Mouse (Mus musculus) neural tube, embryonic 11.5 days (tissue): ENCODE measurements around the gene Atpaf2. TPM values are rescaled to one million over a fixed set of nuclear protein-coding genes. Genes with fewer than 3 reads are reported as not detected.

Experiments
- ATAC-seq: fragments of 200-750 bp; cut with Nextera tagmentation; 2 replicates; pipeline ENCODE4 v1.8.0; 2017; ENCODE audit warnings: moderate number of reproducible peaks, mild to moderate bottlenecking, moderate TSS enrichment, moderate library complexity; ENCODE audit not compliant: insufficient read depth, low FRiP score, low TSS enrichment
- DNase-seq: peaks from one replicate; pipeline ENCODE4 v3.0.0-alpha.2; 2015; ENCODE audit warnings: low spot score
- H3K27ac ChIP-seq: fragments of 300-500 bp; sonication (generic); 2 replicates; pipeline ENCODE4 v1.5.1; 2014; ENCODE audit warnings: low read depth, mild to moderate bottlenecking, low read length
- H3K27me3 ChIP-seq: fragments of 300-500 bp; sonication (generic); 2 replicates; pipeline ENCODE4 v1.6.1; 2014; ENCODE audit warnings: mild to moderate bottlenecking, low read length, mixed read lengths; ENCODE audit not compliant: control insufficient read depth, insufficient read depth
- H3K36me3 ChIP-seq: fragments of 300-500 bp; sonication (generic); 2 replicates; pipeline ENCODE4 v1.6.1; 2014; ENCODE audit warnings: mild to moderate bottlenecking, low read length, moderate library complexity, mixed read lengths; ENCODE audit not compliant: control insufficient read depth, insufficient read depth
- H3K4me1 ChIP-seq: fragments of 300-500 bp; sonication (generic); 2 replicates; pipeline ENCODE4 v1.6.1; 2014; ENCODE audit warnings: low read length, mixed read lengths; ENCODE audit not compliant: control insufficient read depth, insufficient read depth
- H3K4me2 ChIP-seq: fragments of 300-500 bp; sonication (generic); 2 replicates; pipeline ENCODE4 v1.6.1; 2014; ENCODE audit warnings: low read depth, mild to moderate bottlenecking, moderate library complexity
- H3K4me3 ChIP-seq: fragments of 300-500 bp; sonication (generic); 2 replicates; pipeline ENCODE4 v1.5.1; 2014; ENCODE audit warnings: low read depth, low read length
- H3K9ac ChIP-seq: fragments of 300-500 bp; sonication (generic); 2 replicates; pipeline ENCODE4 v1.6.1; 2014; ENCODE audit warnings: mild to moderate bottlenecking, low read length
- H3K9me3 ChIP-seq: fragments of 300-500 bp; sonication (generic); 2 replicates; pipeline ENCODE4 v1.6.1; 2016; ENCODE audit warnings: low read length; ENCODE audit not compliant: control insufficient read depth
- WGBS: fragments of 180-500 bp; shearing (Covaris S2); extraction: QIAGEN DNeasy Blood & Tissue Kit; methylation state at CpG from one replicate; pipeline ENCODE4 v1.1.7; 2014; 5-methylcytosine and 5-hydroxymethylcytosine counted together
- polyA plus RNA-seq: library from polyadenylated mRNA; unstranded; fragments of >200 nt; fragmentation: Nextera tagmentation; extraction: Ambion mirVana; gene quantifications from 2 replicates; pipeline ENCODE4 v1.2.1, GENCODE M21; 2014

Gene Atpaf2
- polyA plus RNA-seq, 1 experiment from 2014 or later: 44.4 TPM

- DNase-seq (peak; percentile 99), ATAC-seq (peak; percentile 96)
- Histone ChIP-seq H3K9me3 (no peaks in the 10 kb centered on the region), H3K4me3 (peak within 1 kb of the TSS; percentile 74), H3K27me3 (no peaks in the 10 kb centered on the region), H3K36me3 (no peaks in the 10 kb centered on the region), H3K9ac (peak within 1 kb of the TSS; percentile 93), H3K27ac (peak within 1 kb of the TSS; percentile 75; the same call in 1 of the 2 replicates), H3K4me1 (peaks cover 17% of the 10 kb centered on the region), H3K4me2 (peak within 1 kb of the TSS; percentile 98)
- WGBS: under 1% methylated on average over 60 of the region's 81 CpGs
Observed at GRCm38 (mm10) chr11:60416963-60417716, 1.1 kb downstream of the Atpaf2 start, which contains the start of gene Gid4. Gid4 (plus strand) TSS chr11:60417145.

DNA sequence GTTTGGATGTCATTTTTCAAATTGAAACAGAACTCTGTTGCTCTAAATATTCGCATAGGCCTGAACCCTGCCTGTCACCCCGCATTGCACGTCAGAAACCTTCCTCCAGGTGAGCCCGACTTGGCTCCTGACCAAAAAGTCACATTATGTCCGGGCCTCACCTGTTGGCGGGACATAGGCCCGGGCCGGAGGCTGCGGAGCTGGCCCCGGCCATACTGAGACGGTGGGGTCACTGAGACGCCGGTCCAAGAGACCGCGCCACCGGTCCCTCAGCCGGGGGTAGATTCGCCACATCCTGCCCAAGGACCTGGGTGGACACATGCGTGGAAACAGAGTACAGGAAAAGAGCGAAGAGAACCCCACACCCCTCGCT is 1.7 kb downstream of the Atpaf2 start:
- no peaks in the 10 kb centered on the region for H3K36me3 ChIP-seq
- H3K4me2 ChIP-seq: peak overlapping the region; percentile 85
- peak; percentile 52 for ATAC-seq
- no peaks in the 10 kb centered on the region for H3K9me3 ChIP-seq
- DNase-seq: no peak
- under 1% methylated on average over 21 of the region's 21 CpGs for WGBS
- peak overlapping the region; percentile 82 for H3K9ac ChIP-seq
- H3K27me3 ChIP-seq: no peaks in the 10 kb centered on the region
- H3K27ac ChIP-seq: no peak overlapping the region
- H3K4me3 ChIP-seq: peak overlapping the region; percentile 74
- H3K4me1 ChIP-seq: peaks cover 17% of the 10 kb centered on the region

DNA sequence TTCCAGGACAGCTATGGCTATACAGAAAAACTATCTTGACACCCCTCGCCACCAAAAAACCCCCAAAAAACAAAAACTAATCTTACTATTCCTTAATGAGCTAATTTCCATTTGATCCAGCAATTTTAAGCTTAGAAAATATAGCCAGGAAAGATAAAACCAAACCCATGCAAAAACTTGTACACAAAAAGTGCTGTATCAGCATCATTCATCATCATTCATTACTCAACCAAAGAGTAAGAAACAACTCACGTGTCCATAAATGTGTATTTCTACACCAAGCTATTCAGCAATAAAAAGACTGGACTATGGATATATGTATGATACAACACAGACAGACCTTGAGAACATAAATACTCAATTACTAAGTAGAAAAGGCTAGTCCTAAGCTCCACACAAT is 5.3 kb downstream of the Atpaf2 start:
- H3K27me3 ChIP-seq: no peaks in the 10 kb centered on the region
- DNase-seq: no peak
- H3K9ac ChIP-seq: no peak overlapping the region
- no peak overlapping the region for H3K27ac ChIP-seq
- H3K4me3 ChIP-seq: no peak overlapping the region
- no peaks in the 10 kb centered on the region for H3K9me3 ChIP-seq
- WGBS: 91% methylated on average over 2 of the region's 2 CpGs
- H3K36me3 ChIP-seq: no peaks in the 10 kb centered on the region
- no peak for ATAC-seq
- no peak overlapping the region for H3K4me2 ChIP-seq
- peaks cover 7% of the 10 kb centered on the region; the same call in 1 of the 2 replicates for H3K4me1 ChIP-seq

DNA sequence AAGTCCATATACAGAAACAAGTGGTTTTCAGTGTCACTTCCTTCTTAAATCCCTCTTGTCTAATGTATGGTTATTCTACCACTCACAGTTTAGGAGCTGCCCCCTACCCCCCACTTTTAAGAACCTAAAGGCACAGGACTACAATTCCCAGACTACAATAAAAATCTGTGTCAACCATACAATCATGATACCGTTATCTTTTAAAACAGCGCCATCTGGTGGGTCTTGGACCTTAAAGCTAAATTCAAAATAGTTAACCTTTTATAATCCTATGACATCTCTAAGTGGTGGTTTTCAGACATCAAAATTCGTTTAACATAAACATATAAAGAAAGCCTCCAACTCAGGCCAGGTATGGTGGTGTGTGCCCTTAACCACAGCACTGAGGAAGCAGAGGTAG is 6.1 kb downstream of the Atpaf2 start:
- H3K27ac ChIP-seq: no peak overlapping the region
- DNase-seq (peak; percentile 69), ATAC-seq (no peak)
- H3K4me1 ChIP-seq: peaks cover 7% of the 10 kb centered on the region; the same call in 1 of the 2 replicates
- no peak overlapping the region for H3K4me2 ChIP-seq
- H3K9me3 ChIP-seq: no peaks in the 10 kb centered on the region
- 15% methylated on average over 3 of the region's 3 CpGs for WGBS
- no peaks in the 10 kb centered on the region for H3K27me3 ChIP-seq
- no peaks in the 10 kb centered on the region for H3K36me3 ChIP-seq
- H3K9ac ChIP-seq: no peak overlapping the region
- no peak overlapping the region for H3K4me3 ChIP-seq

GRCm38 (mm10) chr11:60406606-60407005 is 11.7 kb downstream of the Atpaf2 start:
- DNase-seq (no peak), ATAC-seq (no peak)
- H3K36me3 ChIP-seq: peaks cover 2% of the 10 kb centered on the region; the same call in 1 of the 2 replicates
- no peak overlapping the region for H3K9ac ChIP-seq
- H3K27me3 ChIP-seq: no peaks in the 10 kb centered on the region
- H3K4me3 ChIP-seq: no peak overlapping the region
- H3K4me2 ChIP-seq: no peak overlapping the region
- no peak overlapping the region for H3K27ac ChIP-seq
- H3K9me3 ChIP-seq: no peaks in the 10 kb centered on the region
- H3K4me1 ChIP-seq: no peaks in the 10 kb centered on the region
- WGBS: 100% methylated on average over 1 of the region's 1 CpGs

- Histone ChIP-seq H3K27ac (no peak overlapping the region), H3K4me3 (no peak overlapping the region), H3K27me3 (no peaks in the 10 kb centered on the region), H3K9ac (no peak overlapping the region), H3K9me3 (no peaks in the 10 kb centered on the region), H3K36me3 (peaks cover 5% of the 10 kb centered on the region; the same call in 1 of the 2 replicates), H3K4me1 (no peaks in the 10 kb centered on the region), H3K4me2 (no peak overlapping the region)
- 93% methylated on average over 2 of the region's 2 CpGs for WGBS
- no peak for ATAC-seq
- DNase-seq: no peak
Observed at GRCm38 (mm10) chr11:60397172-60397571, 21.1 kb downstream of the Atpaf2 start.

DNA sequence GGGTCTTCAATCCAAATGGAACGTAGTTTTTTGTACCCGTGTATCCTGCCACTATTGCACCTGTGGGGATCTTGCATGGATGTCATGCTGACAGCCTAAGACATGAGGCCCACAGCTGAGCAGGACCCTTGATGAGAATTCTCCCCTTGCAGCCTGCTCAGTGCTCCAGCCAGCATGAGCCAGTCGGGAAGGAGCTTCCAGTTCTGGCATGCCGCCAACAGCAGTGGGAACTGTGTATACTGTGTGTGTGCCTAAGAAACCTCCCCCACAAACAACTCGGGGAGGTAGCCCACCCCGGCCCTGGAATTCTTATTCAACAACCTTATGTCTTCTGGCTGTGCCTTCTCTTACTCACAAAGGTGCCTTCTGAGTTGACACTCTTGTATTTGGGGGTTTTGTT is 21.7 kb downstream of the Atpaf2 start:
- Histone ChIP-seq H3K27me3 (no peaks in the 10 kb centered on the region), H3K27ac (no peak overlapping the region), H3K9me3 (no peaks in the 10 kb centered on the region), H3K4me2 (no peak overlapping the region), H3K4me1 (no peaks in the 10 kb centered on the region), H3K4me3 (no peak overlapping the region), H3K9ac (no peak overlapping the region), H3K36me3 (peaks cover 5% of the 10 kb centered on the region; the same call in 1 of the 2 replicates)
- 83% methylated on average over 6 of the region's 6 CpGs for WGBS
- peak; percentile 29 for DNase-seq
- ATAC-seq: no peak

DNA sequence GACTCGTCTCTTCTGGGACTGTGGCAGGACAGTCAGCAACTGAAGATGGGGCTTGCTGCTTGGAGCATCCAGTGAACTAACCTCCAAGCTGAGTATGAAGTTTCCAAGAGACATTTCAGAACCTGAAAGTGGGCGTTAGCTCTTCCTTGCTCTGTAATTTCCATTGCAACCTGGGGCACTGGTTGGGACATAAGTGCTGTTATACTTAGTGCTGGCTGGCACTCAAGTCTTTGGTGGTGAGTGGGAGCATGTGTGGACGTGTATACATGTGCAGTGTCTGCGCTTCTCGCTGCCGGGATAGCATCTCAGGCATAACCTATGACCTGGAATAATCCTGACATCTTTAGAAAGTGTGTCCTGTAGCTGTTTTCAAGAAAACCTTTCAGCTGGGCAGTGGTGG is 26.9 kb downstream of the Atpaf2 start:
- H3K4me1 ChIP-seq: no peaks in the 10 kb centered on the region
- no peaks in the 10 kb centered on the region for H3K9me3 ChIP-seq
- no peaks in the 10 kb centered on the region for H3K27me3 ChIP-seq
- ATAC-seq (no peak), DNase-seq (no peak)
- 86% methylated on average over 6 of the region's 6 CpGs for WGBS
- H3K9ac ChIP-seq: no peak overlapping the region
- no peak overlapping the region for H3K4me3 ChIP-seq
- H3K4me2 ChIP-seq: no peak overlapping the region
- no peak overlapping the region for H3K27ac ChIP-seq
- H3K36me3 ChIP-seq: no peaks in the 10 kb centered on the region

- Histone ChIP-seq H3K9me3 (no peaks in the 10 kb centered on the region), H3K27ac (no peak overlapping the region), H3K36me3 (no peaks in the 10 kb centered on the region), H3K4me1 (peaks cover 4% of the 10 kb centered on the region; the same call in 1 of the 2 replicates), H3K27me3 (no peaks in the 10 kb centered on the region), H3K4me2 (no peak overlapping the region), H3K9ac (no peak overlapping the region), H3K4me3 (no peak overlapping the region)
- DNase-seq (no peak), ATAC-seq (no peak)
- WGBS: 83% methylated on average over 2 of the region's 2 CpGs
Observed at GRCm38 (mm10) chr11:60387944-60388343, 30.3 kb downstream of the Atpaf2 start.
